Mouse (Mus musculus) liver, embryonic 14.5 days (tissue): ENCODE results near the gene Anks4b.

Experiments used
- CTCF ChIP-seq: IDR thresholded peaks from 2 replicates; pipeline ENCODE4 v1.5.1; 2016; ENCODE audit warnings: antibody characterized with exemption, low read depth, control low read depth
- EP300 ChIP-seq: IDR thresholded peaks from 2 replicates; pipeline ENCODE4 v1.6.1; 2016; ENCODE audit warnings: antibody characterized with exemption, low read depth

- TF ChIP-seq EP300 (no peak), CTCF (no peak)
Measured at GRCm38 (mm10) chr7:120178935-120179334, 5.3 kb downstream of the Anks4b start.
